Mouse (Mus musculus): ENCODE measurements around the gene Akt3. TPM values are rescaled to one million over a fixed set of nuclear protein-coding genes. Genes with fewer than 3 reads are reported as not detected.
A peak's percentile ranks its signal among the peaks of the same experiment; 100 is the strongest.

The Akt3 gene
- polyA plus RNA-seq, 1 experiment from 2014 or later, result 33.7 TPM

- ATAC-seq (ENCODE audit: low FRiP score, low TSS enrichment) (no peak), DNase-seq (no peak)
- Histone ChIP-seq H3K36me3 (ENCODE audit: control insufficient read depth, insufficient read depth, low read length) (no peaks in the 10 kb centered on the region), H3K4me3 (replicated peaks; ENCODE audit: low read depth, low read length) (peak overlapping the region; percentile 92), H3K4me1 (ENCODE audit: control insufficient read depth, insufficient read depth, low read length) (peaks cover 12% of the 10 kb centered on the region), H3K27ac (replicated peaks; ENCODE audit: low read depth, low read length) (peak overlapping the region; percentile 100), H3K9ac (replicated peaks; ENCODE audit: low read length) (peak overlapping the region; percentile 98), H3K27me3 (ENCODE audit: control insufficient read depth, insufficient read depth, low read length) (no peaks in the 10 kb centered on the region), H3K4me2 (ENCODE audit: low read length) (peak overlapping the region; percentile 85), H3K9me3 (ENCODE audit: control insufficient read depth, low read length) (no peaks in the 10 kb centered on the region)
- WGBS, result 22% methylated on average over 16 of the region's 16 CpGs
Measured at GRCm38 (mm10) chr1:177259038-177259600, 1.1 kb upstream of the Akt3 start.

- peaks cover 12% of the 10 kb centered on the region for H3K4me1 ChIP-seq (ENCODE audit: control insufficient read depth, insufficient read depth, low read length)
- peak overlapping the region; percentile 100 for H3K27ac ChIP-seq (replicated peaks; ENCODE audit: low read depth, low read length)
- DNase-seq (peak; percentile 92), ATAC-seq (ENCODE audit: low FRiP score, low TSS enrichment) (peak; percentile 88)
- peak overlapping the region; percentile 92 for H3K4me3 ChIP-seq (replicated peaks; ENCODE audit: low read depth, low read length)
- peak overlapping the region; percentile 98 for H3K9ac ChIP-seq (replicated peaks; ENCODE audit: low read length)
- WGBS, result under 1% methylated on average over 54 of the region's 86 CpGs
- H3K27me3 ChIP-seq (ENCODE audit: control insufficient read depth, insufficient read depth, low read length), result no peaks in the 10 kb centered on the region
- no peaks in the 10 kb centered on the region for H3K9me3 ChIP-seq (ENCODE audit: control insufficient read depth, low read length)
- peak overlapping the region; percentile 85 for H3K4me2 ChIP-seq (ENCODE audit: low read length)
- H3K36me3 ChIP-seq (ENCODE audit: control insufficient read depth, insufficient read depth, low read length), result no peaks in the 10 kb centered on the region
Measured at GRCm38 (mm10) chr1:177258343-177259037, 487 bp upstream of the Akt3 start.

GRCm38 (mm10) chr1:177257178-177258033 lies 597 bp downstream of the Akt3 start:
- Histone ChIP-seq H3K4me2 (ENCODE audit: low read length) (peak overlapping the region; percentile 85), H3K36me3 (ENCODE audit: control insufficient read depth, insufficient read depth, low read length) (no peaks in the 10 kb centered on the region), H3K4me3 (replicated peaks; ENCODE audit: low read depth, low read length) (peak overlapping the region; percentile 92), H3K9me3 (ENCODE audit: control insufficient read depth, low read length) (no peaks in the 10 kb centered on the region), H3K27me3 (ENCODE audit: control insufficient read depth, insufficient read depth, low read length) (no peaks in the 10 kb centered on the region), H3K4me1 (ENCODE audit: control insufficient read depth, insufficient read depth, low read length) (peaks cover 12% of the 10 kb centered on the region), H3K9ac (replicated peaks; ENCODE audit: low read length) (peak overlapping the region; percentile 98), H3K27ac (replicated peaks; ENCODE audit: low read depth, low read length) (peak overlapping the region; percentile 100)
- ATAC-seq (ENCODE audit: low FRiP score, low TSS enrichment) (peak; percentile 74), DNase-seq (peak; percentile 86)
- WGBS, result under 1% methylated on average over 66 of the region's 86 CpGs

GRCm38 (mm10) chr1:177248638-177249037 lies 9.4 kb downstream of the Akt3 start:
- 56% methylated on average over 4 of the region's 4 CpGs for WGBS
- Histone ChIP-seq H3K9ac (replicated peaks; ENCODE audit: low read length) (no peak overlapping the region), H3K4me2 (ENCODE audit: low read length) (no peak overlapping the region), H3K27ac (replicated peaks; ENCODE audit: low read depth, low read length) (0 out of 2 replicates have a peak overlapping the region, but pooled peaks have one; percentile 26), H3K9me3 (ENCODE audit: control insufficient read depth, low read length) (no peaks in the 10 kb centered on the region), H3K4me1 (ENCODE audit: control insufficient read depth, insufficient read depth, low read length) (0 out of 2 replicates have a peak, but pooled peaks cover 3% of the 10 kb centered on the region), H3K27me3 (ENCODE audit: control insufficient read depth, insufficient read depth, low read length) (no peaks in the 10 kb centered on the region), H3K36me3 (ENCODE audit: control insufficient read depth, insufficient read depth, low read length) (no peaks in the 10 kb centered on the region), H3K4me3 (replicated peaks; ENCODE audit: low read depth, low read length) (no peak overlapping the region)
- ATAC-seq (ENCODE audit: low FRiP score, low TSS enrichment) (no peak), DNase-seq (no peak)

GRCm38 (mm10) chr1:177238368-177238767 lies 19.6 kb downstream of the Akt3 start:
- no peak for ATAC-seq (ENCODE audit: low FRiP score, low TSS enrichment)

GRCm38 (mm10) chr1:177236695-177237094 lies 21.3 kb downstream of the Akt3 start:
- WGBS, result 70% methylated on average over 2 of the region's 2 CpGs
- ATAC-seq (ENCODE audit: low FRiP score, low TSS enrichment) (no peak), DNase-seq (no peak)
- Histone ChIP-seq H3K4me1 (ENCODE audit: control insufficient read depth, insufficient read depth, low read length) (no peaks in the 10 kb centered on the region), H3K27me3 (ENCODE audit: control insufficient read depth, insufficient read depth, low read length) (no peaks in the 10 kb centered on the region), H3K9me3 (ENCODE audit: control insufficient read depth, low read length) (no peaks in the 10 kb centered on the region), H3K4me3 (replicated peaks; ENCODE audit: low read depth, low read length) (no peak overlapping the region), H3K9ac (replicated peaks; ENCODE audit: low read length) (no peak overlapping the region), H3K27ac (replicated peaks; ENCODE audit: low read depth, low read length) (no peak overlapping the region), H3K4me2 (ENCODE audit: low read length) (no peak overlapping the region), H3K36me3 (ENCODE audit: control insufficient read depth, insufficient read depth, low read length) (0 out of 2 replicates have a peak, but pooled peaks cover 8% of the 10 kb centered on the region)

More at GRCm38 (mm10) chr1:177238368-177238767, 19.6 kb downstream of the Akt3 start:
- Histone ChIP-seq H3K4me1 (ENCODE audit: control insufficient read depth, insufficient read depth, low read length) (no peaks in the 10 kb centered on the region), H3K36me3 (ENCODE audit: control insufficient read depth, insufficient read depth, low read length) (0 out of 2 replicates have a peak, but pooled peaks cover 10% of the 10 kb centered on the region), H3K9me3 (ENCODE audit: control insufficient read depth, low read length) (no peaks in the 10 kb centered on the region), H3K9ac (replicated peaks; ENCODE audit: low read length) (no peak overlapping the region), H3K4me2 (ENCODE audit: low read length) (no peak overlapping the region), H3K27me3 (ENCODE audit: control insufficient read depth, insufficient read depth, low read length) (no peaks in the 10 kb centered on the region), H3K4me3 (replicated peaks; ENCODE audit: low read depth, low read length) (no peak overlapping the region), H3K27ac (replicated peaks; ENCODE audit: low read depth, low read length) (no peak overlapping the region)
- 78% methylated on average over 2 of the region's 2 CpGs for WGBS
- DNase-seq, result no peak

- Histone ChIP-seq H3K4me1 (ENCODE audit: control insufficient read depth, insufficient read depth, low read length) (no peaks in the 10 kb centered on the region), H3K4me3 (replicated peaks; ENCODE audit: low read depth, low read length) (no peak overlapping the region), H3K4me2 (ENCODE audit: low read length) (no peak overlapping the region), H3K9me3 (ENCODE audit: control insufficient read depth, low read length) (no peaks in the 10 kb centered on the region), H3K9ac (replicated peaks; ENCODE audit: low read length) (no peak overlapping the region), H3K27ac (replicated peaks; ENCODE audit: low read depth, low read length) (no peak overlapping the region), H3K36me3 (ENCODE audit: control insufficient read depth, insufficient read depth, low read length) (0 out of 2 replicates have a peak, but pooled peaks cover 8% of the 10 kb centered on the region), H3K27me3 (ENCODE audit: control insufficient read depth, insufficient read depth, low read length) (no peaks in the 10 kb centered on the region)
- ATAC-seq (ENCODE audit: low FRiP score, low TSS enrichment) (no peak), DNase-seq (no peak)
Measured at GRCm38 (mm10) chr1:177236249-177236648, 21.8 kb downstream of the Akt3 start.

GRCm38 (mm10) chr1:177234462-177234861 lies 23.5 kb downstream of the Akt3 start:
- Histone ChIP-seq H3K4me1 (ENCODE audit: control insufficient read depth, insufficient read depth, low read length) (no peaks in the 10 kb centered on the region), H3K9me3 (ENCODE audit: control insufficient read depth, low read length) (no peaks in the 10 kb centered on the region), H3K9ac (replicated peaks; ENCODE audit: low read length) (no peak overlapping the region), H3K36me3 (ENCODE audit: control insufficient read depth, insufficient read depth, low read length) (0 out of 2 replicates have a peak, but pooled peaks cover 8% of the 10 kb centered on the region), H3K27me3 (ENCODE audit: control insufficient read depth, insufficient read depth, low read length) (no peaks in the 10 kb centered on the region), H3K4me3 (replicated peaks; ENCODE audit: low read depth, low read length) (no peak overlapping the region), H3K4me2 (ENCODE audit: low read length) (no peak overlapping the region), H3K27ac (replicated peaks; ENCODE audit: low read depth, low read length) (no peak overlapping the region)
- WGBS, result 93% methylated on average over 5 of the region's 5 CpGs
- ATAC-seq (ENCODE audit: low FRiP score, low TSS enrichment), result no peak
- no peak for DNase-seq
